In genomic region chr11:24305145-24305553, GRCm38 (mm10) we compare ENCODE assay signal across 9 mouse cellular contexts.
A peak's percentile ranks its signal among the peaks of the same experiment; 100 is the strongest.
DNase-seq lines count a peak whose midpoint lies in the region; ATAC-seq and TF ChIP-seq lines count a peak whose summit lies in the region.
"Had no signal": no experiment of that assay in that cellular context is flagged by ENCODE, and none has a peak within 500 bp of the region (broad histone marks: within the 10 kb centered on the region; RNA-seq: fewer than 3 reads in every experiment).

No protein-coding gene starts in this region.

- H3K79me2 ChIP-seq in heart, adult 2 months (replicated peaks; ENCODE audit: control insufficient read depth, insufficient read depth, low read length) = no peaks in the 10 kb centered on the region

- H3K9me3 ChIP-seq in heart, embryonic 10.5 days = no peaks in the 10 kb centered on the region
- H3K9me3 ChIP-seq in hindbrain, embryonic 15.5 days = no peaks in the 10 kb centered on the region

- intact Hi-C loops in heart, adult 2 months (cut with DNase I) = no loop called here
- intact Hi-C loops in gastrocnemius, postnatal 14 days (cut with DNase I; ENCODE audit: low total_unique reads) = no loop called here

- TF ChIP-seq EP300 in heart, adult 2 months (IDR thresholded peaks at IDR 0.05; ENCODE audit: insufficient read depth, low read depth, low read length) = no peak

- under 1% methylated on average over 17 of the region's 17 CpGs for WGBS in heart, embryonic 10.5 days
- 12% methylated on average over 17 of the region's 17 CpGs for WGBS in heart, adult 2 months
- under 1% methylated on average over 17 of the region's 17 CpGs for WGBS in hindbrain, embryonic 15.5 days

- H3K36me3 ChIP-seq in heart, embryonic 10.5 days = no peaks in the 10 kb centered on the region
- no peaks in the 10 kb centered on the region for H3K36me3 ChIP-seq in heart, adult 2 months (ENCODE audit: control insufficient read depth, insufficient read depth, low read length)
- H3K36me3 ChIP-seq in hindbrain, embryonic 15.5 days = no peaks in the 10 kb centered on the region

- H3K27me3 ChIP-seq in heart, embryonic 10.5 days (ENCODE audit: insufficient read depth, poor library complexity, severe bottlenecking) = peaks cover 11% of the 10 kb centered on the region; the same call in 1 of the 2 replicates
- no peaks in the 10 kb centered on the region; the same call in 1 of the 2 replicates for H3K27me3 ChIP-seq in heart, adult 2 months (ENCODE audit: control insufficient read depth, insufficient read depth, low read length)
- H3K27me3 ChIP-seq in hindbrain, embryonic 15.5 days = peaks cover 5% of the 10 kb centered on the region; the same call in 1 of the 2 replicates
- H3K27me3 ChIP-seq: CH12.LX had no signal

- no peak for TF ChIP-seq CTCF in heart, adult 2 months (IDR thresholded peaks at IDR 0.05)

- H3K27ac ChIP-seq in heart, embryonic 10.5 days = peak overlapping the region; percentile 62
- no peak overlapping the region for H3K27ac ChIP-seq in heart, adult 2 months
- H3K27ac ChIP-seq in hindbrain, embryonic 15.5 days (replicated peaks) = no peak overlapping the region

- H3K4me3 ChIP-seq in heart, embryonic 10.5 days = peak overlapping the region; percentile 58
- no peak overlapping the region for H3K4me3 ChIP-seq in heart, adult 2 months
- H3K4me3 ChIP-seq in hindbrain, embryonic 15.5 days = peak overlapping the region; percentile 25

- no peak for DNase-seq in heart, embryonic 10.5 days (ENCODE audit: low spot score)
- no peak for DNase-seq in heart, adult 2 months
- DNase-seq in urinary bladder, postnatal 14 days (ENCODE audit: low spot score) = peak; percentile 15
- no peak for DNase-seq in urinary bladder, adult 18-20 months (ENCODE audit: low spot score in 2 of 2)
- peak; percentile 25 for DNase-seq in yolk sac, embryonic 10.5 days (ENCODE audit: low spot score)
- no peak for DNase-seq in gastrocnemius, postnatal 14 days

- H3K4me1 ChIP-seq in heart, embryonic 10.5 days = peaks cover 29% of the 10 kb centered on the region
- H3K4me1 ChIP-seq in heart, adult 2 months (ENCODE audit: control insufficient read depth, insufficient read depth, low read length) = no peaks in the 10 kb centered on the region
- H3K4me1 ChIP-seq in hindbrain, embryonic 15.5 days (replicated peaks) = peaks cover 17% of the 10 kb centered on the region

- H3K9ac ChIP-seq in heart, adult 2 months (ENCODE audit: low read depth, low read length) = no peak overlapping the region
- H3K9ac ChIP-seq in hindbrain, embryonic 15.5 days = 0 out of 2 replicates have a peak overlapping the region, but pooled peaks have one; percentile 17

- no peak for TF ChIP-seq POLR2A in heart, adult 2 months (IDR thresholded peaks at IDR 0.05; ENCODE audit: insufficient read depth, low read depth, low read length)

- H3K4me2 ChIP-seq in hindbrain, embryonic 15.5 days = peak overlapping the region; percentile 55

- ATAC-seq in hindbrain, embryonic 15.5 days (ENCODE audit: low FRiP score, low read depth) = peak; percentile 69; the same call in 1 of the 2 replicates
- ATAC-seq in megakaryocyte-erythroid progenitor cell, adult 5-6 weeks (replicated peaks; ENCODE audit: low FRiP score, low TSS enrichment, poor library complexity, severe bottlenecking) = peak; percentile 56

Comparison
In these comparisons a context has a peak if more than half of its experiments do, and no peak if none do; other contexts are left out.
1. DNase-seq: peak in urinary bladder, postnatal 14 days (single experiment) and yolk sac, embryonic 10.5 days (single experiment); none in heart, embryonic 10.5 days (single experiment), heart, adult 2 months (0 of 2), urinary bladder, adult 18-20 months (0 of 2) and gastrocnemius, postnatal 14 days (single experiment).